Mouse (Mus musculus) testis, adult 2 months (tissue): ENCODE results near the gene Masp1. TPM values are rescaled to one million over a fixed set of nuclear protein-coding genes. Genes with fewer than 3 reads are reported as not detected.

Experiments used
- H3K27ac ChIP-seq: fragments of 200-500 bp; 2 replicates; pipeline ENCODE4 v1.5.1; 2012; ENCODE audit warnings: low read depth, low read length; ENCODE audit not compliant: control insufficient read depth, insufficient read depth
- H3K27me3 ChIP-seq: fragments of 200-500 bp; 2 replicates; pipeline ENCODE4 v1.6.1; 2012; ENCODE audit warnings: mild to moderate bottlenecking, low read length, moderate library complexity; ENCODE audit not compliant: control insufficient read depth, insufficient read depth
- H3K36me3 ChIP-seq: fragments of 200-500 bp; 2 replicates; pipeline ENCODE4 v1.6.1; 2012; ENCODE audit warnings: mild to moderate bottlenecking, low read length; ENCODE audit not compliant: control insufficient read depth, insufficient read depth
- H3K4me1 ChIP-seq: fragments of 200-500 bp; 2 replicates; pipeline ENCODE4 v1.6.1; 2012; ENCODE audit warnings: low read length; ENCODE audit not compliant: control insufficient read depth, insufficient read depth
- H3K4me3 ChIP-seq: fragments of 200-500 bp; 2 replicates; pipeline ENCODE4 v1.5.1; 2012; ENCODE audit warnings: low read depth, mild to moderate bottlenecking, low read length, moderate library complexity, mixed read lengths; ENCODE audit not compliant: control insufficient read depth
- CTCF ChIP-seq: fragments of 200-500 bp; IDR thresholded peaks from 2 replicates; pipeline ENCODE4 v1.5.1; 2012; ENCODE audit warnings: low read depth, mild to moderate bottlenecking, inconsistent platforms, low read length, moderate library complexity; ENCODE audit not compliant: control insufficient read depth, insufficient read depth, insufficient replicate concordance
- POLR2A ChIP-seq: fragments of 200-500 bp; IDR thresholded peaks from 2 replicates; pipeline ENCODE4 v1.6.1; 2012; ENCODE audit warnings: low read depth, mild to moderate bottlenecking, inconsistent platforms, low read length, moderate library complexity; ENCODE audit not compliant: control insufficient read depth
- polyA plus RNA-seq: library from polyadenylated mRNA; depleted of rRNA; stranded (reverse); fragments of >200 nt; gene quantifications from 2 replicates; pipeline ENCODE4 v1.2.3, GENCODE M21; 2012

The Masp1 gene
- polyA plus RNA-seq, 1 experiment = 0.65 TPM

GRCm38 (mm10) chr16:23519771-23520170, 844 bp downstream of the Masp1 start:
- H3K27ac ChIP-seq = no peak overlapping the region

GRCm38 (mm10) chr16:23518567-23519369, 1.8 kb downstream of the Masp1 start:
- Histone ChIP-seq H3K36me3 (no peaks in the 10 kb centered on the region), H3K4me3 (no peak overlapping the region), H3K4me1 (no peaks in the 10 kb centered on the region), H3K27me3 (no peaks in the 10 kb centered on the region), H3K27ac (no peak overlapping the region)
- no peak for TF ChIP-seq CTCF
- TF ChIP-seq POLR2A = no peak

More at GRCm38 (mm10) chr16:23519771-23520170, 844 bp downstream of the Masp1 start:
- no peak overlapping the region for H3K4me3 ChIP-seq
- TF ChIP-seq CTCF = no peak
- no peak for TF ChIP-seq POLR2A
- no peaks in the 10 kb centered on the region for H3K4me1 ChIP-seq
- H3K36me3 ChIP-seq = no peaks in the 10 kb centered on the region
- H3K27me3 ChIP-seq = no peaks in the 10 kb centered on the region

DNA sequence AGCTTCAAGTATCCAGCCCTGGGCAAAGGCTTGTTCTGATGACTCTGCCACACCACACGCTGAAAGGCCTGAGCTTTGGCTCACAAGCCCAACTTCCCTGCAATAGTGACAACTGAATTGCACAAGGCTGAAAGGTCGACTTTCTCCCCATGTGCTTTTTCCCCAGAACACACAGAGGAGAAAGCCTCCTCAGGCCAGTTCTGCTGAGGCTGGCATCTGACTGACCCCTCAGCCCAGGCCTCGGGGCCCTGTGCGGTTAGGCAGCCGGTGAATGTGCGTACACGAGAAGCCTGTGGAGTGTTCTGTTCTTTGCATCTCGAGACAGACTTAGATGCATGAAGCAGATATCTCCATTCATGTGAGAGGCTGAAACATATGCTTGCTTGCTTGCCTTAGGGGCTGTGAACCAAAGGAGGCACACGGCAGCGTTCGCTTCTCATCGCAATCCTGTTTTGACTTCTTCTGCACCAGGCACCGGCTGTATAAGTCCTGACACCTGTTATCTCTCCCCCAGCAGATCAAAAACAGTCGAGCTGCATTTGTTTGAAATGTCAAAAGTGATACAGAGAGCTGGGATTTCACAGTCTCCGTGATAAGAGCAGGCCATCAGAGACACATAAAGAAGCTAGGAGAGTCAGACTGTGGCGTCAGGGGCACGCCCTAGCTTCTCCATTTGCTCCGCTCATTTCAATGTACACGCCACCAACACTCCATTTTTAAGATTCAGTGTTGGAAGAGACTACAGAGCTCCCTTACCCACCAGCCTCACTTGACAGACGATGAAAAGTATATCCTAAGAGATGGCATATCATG, 2.7 kb downstream of the Masp1 start:
- Histone ChIP-seq H3K4me3 (no peak overlapping the region), H3K27me3 (no peaks in the 10 kb centered on the region), H3K27ac (no peak overlapping the region), H3K4me1 (no peaks in the 10 kb centered on the region), H3K36me3 (no peaks in the 10 kb centered on the region)
- TF ChIP-seq CTCF = no peak
- no peak for TF ChIP-seq POLR2A

- no peak overlapping the region for H3K27ac ChIP-seq
- H3K4me1 ChIP-seq = no peaks in the 10 kb centered on the region
- TF ChIP-seq CTCF (no peak), POLR2A (no peak)
- H3K36me3 ChIP-seq = no peaks in the 10 kb centered on the region
- no peaks in the 10 kb centered on the region for H3K27me3 ChIP-seq
- H3K4me3 ChIP-seq = no peak overlapping the region
These were observed 3.4 kb downstream of the Masp1 start for GRCm38 (mm10) chr16:23517230-23517629.

- no peak overlapping the region for H3K4me3 ChIP-seq
- TF ChIP-seq POLR2A (no peak), CTCF (no peak)
- H3K27ac ChIP-seq = no peak overlapping the region
- H3K36me3 ChIP-seq = no peaks in the 10 kb centered on the region
- no peaks in the 10 kb centered on the region for H3K27me3 ChIP-seq
- H3K4me1 ChIP-seq = no peaks in the 10 kb centered on the region
These were observed 4.0 kb downstream of the Masp1 start for GRCm38 (mm10) chr16:23516606-23517005.

DNA sequence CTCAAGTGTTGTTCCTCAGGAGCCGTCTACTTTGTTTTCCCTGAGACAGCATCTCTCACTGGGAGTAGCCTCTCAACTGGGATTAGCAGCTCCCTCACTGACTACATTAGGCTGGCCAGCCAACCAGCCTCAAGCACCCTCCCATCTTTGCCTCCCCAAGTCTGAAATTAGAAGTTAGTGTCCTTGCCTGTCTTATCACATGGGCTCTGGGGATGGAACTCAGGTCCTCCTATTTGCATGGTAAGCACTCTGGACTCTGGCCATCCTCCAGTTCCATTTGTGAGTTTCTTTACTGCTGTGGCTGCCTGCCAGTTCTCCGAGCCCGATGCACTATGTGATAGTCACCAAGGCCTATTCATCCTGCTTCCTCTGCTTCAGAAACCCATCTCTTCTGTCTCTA, 4.8 kb downstream of the Masp1 start:
- H3K27me3 ChIP-seq = no peaks in the 10 kb centered on the region
- H3K4me1 ChIP-seq = no peaks in the 10 kb centered on the region
- TF ChIP-seq CTCF (no peak), POLR2A (no peak)
- no peaks in the 10 kb centered on the region for H3K36me3 ChIP-seq
- H3K4me3 ChIP-seq = no peak overlapping the region
- no peak overlapping the region for H3K27ac ChIP-seq

- Histone ChIP-seq H3K27ac (no peak overlapping the region), H3K36me3 (no peaks in the 10 kb centered on the region), H3K4me3 (no peak overlapping the region), H3K4me1 (no peaks in the 10 kb centered on the region), H3K27me3 (no peaks in the 10 kb centered on the region)
- no peak for TF ChIP-seq POLR2A
- TF ChIP-seq CTCF = no peak
These were observed 7.2 kb downstream of the Masp1 start for GRCm38 (mm10) chr16:23513401-23513800.
